Mouse (Mus musculus): ENCODE data around the gene Fam170b. TPM values are rescaled to one million over a fixed set of nuclear protein-coding genes. Genes with fewer than 3 reads are reported as not detected.

The Fam170b gene
- polyA plus RNA-seq (2012; rRNA removed), result 0.07 TPM in 1 of 2 replicates, not detected in the other

GRCm38 (mm10) chr14:32833847-32834246 is at the start of gene Fam170b:
Gene Fam170b, plus strand, starts transcription at chr14:32833962.

GRCm38 (mm10) chr14:32785556-32786130 is 48.1 kb upstream of the Fam170b start, which contains the start of gene Tmem273:
Gene Tmem273, plus strand, starts transcription at chr14:32785963.

GRCm38 (mm10) chr14:32856681-32857328 is 23.0 kb downstream of the Fam170b start, which contains the start of gene Vstm4:
Gene Vstm4, plus strand, starts transcription at chr14:32856756.

Other genes starting within 250 kb of the Fam170b start
- gene Prrxl1, start 234.6 kb upstream of the Fam170b start, polyA plus RNA-seq (2012; rRNA removed), result not detected in 2 replicates
- 0.05 and 0.38 TPM in 2 replicates for gene 3425401B19Rik, start 148.7 kb upstream of the Fam170b start, polyA plus RNA-seq (2012; rRNA removed)
- 0.63 and 1.4 TPM in 2 replicates for gene Tmem273, start 48.0 kb upstream of the Fam170b start, polyA plus RNA-seq (2012; rRNA removed)
- 10.3 and 12.6 TPM in 2 replicates for gene Vstm4, start 22.8 kb downstream of the Fam170b start, polyA plus RNA-seq (2012; rRNA removed)
- gene Lrrc18, start 157.4 kb downstream of the Fam170b start, polyA plus RNA-seq (2012; rRNA removed), result 2.9 and 4.1 TPM in 2 replicates